Mouse (Mus musculus) E14TG2a.4 (cell line): Measurements from ENCODE around the gene Tmem40.
A peak's percentile ranks its signal among the peaks of the same experiment; 100 is the strongest.

Source experiments
- H3K27me3 ChIP-seq: 2 replicates; pipeline ENCODE4 v1.6.1; 2014; ENCODE audit warnings: low read length, control low read depth; ENCODE audit not compliant: insufficient read depth
- H3K36me3 ChIP-seq: 2 replicates; pipeline ENCODE4 v1.6.1; 2014; ENCODE audit warnings: low read length, control low read depth; ENCODE audit not compliant: insufficient read depth
- H3K4me1 ChIP-seq: replicated peaks from 2 replicates; pipeline ENCODE4 v1.6.1; 2014; ENCODE audit warnings: low read depth, low read length, control low read depth
- H3K4me3 ChIP-seq: replicated peaks from 2 replicates; pipeline ENCODE4 v1.5.1; 2014; ENCODE audit warnings: mild to moderate bottlenecking, low read length
- H3K9me3 ChIP-seq: 2 replicates; pipeline ENCODE4 v1.6.1; 2014; ENCODE audit warnings: low read length, control low read depth
- CTCF ChIP-seq: conservative IDR thresholded peaks from 2 replicates; pipeline ENCODE4 v1.5.1; 2014; ENCODE audit warnings: low read length
- NANOG ChIP-seq: IDR thresholded peaks from 2 replicates; pipeline ENCODE4 v1.6.1; 2014; ENCODE audit warnings: borderline replicate concordance, low read length, mixed read lengths
- POU5F1 ChIP-seq: IDR thresholded peaks from 2 replicates; pipeline ENCODE4 v1.6.1; 2014; ENCODE audit warnings: low read length, borderline replicate concordance

The Tmem40 gene

GRCm38 (mm10) chr6:115692163-115692950, 69.9 kb downstream of the Tmem40 start:
- no peaks in the 10 kb centered on the region for H3K36me3 ChIP-seq
- H3K27me3 ChIP-seq = 0 out of 2 replicates have a peak, but pooled peaks cover 5% of the 10 kb centered on the region
- peaks cover 54% of the 10 kb centered on the region for H3K4me1 ChIP-seq
- H3K9me3 ChIP-seq = no peaks in the 10 kb centered on the region
- no peak overlapping the region; the same call in 1 of the 2 replicates for H3K4me3 ChIP-seq
- TF ChIP-seq CTCF (no peak), NANOG (no peak), POU5F1 (no peak)

- TF ChIP-seq CTCF (no peak), NANOG (no peak), POU5F1 (no peak)
- Histone ChIP-seq H3K36me3 (no peaks in the 10 kb centered on the region), H3K4me3 (no peak overlapping the region), H3K9me3 (no peaks in the 10 kb centered on the region), H3K4me1 (peaks cover 55% of the 10 kb centered on the region), H3K27me3 (0 out of 2 replicates have a peak, but pooled peaks cover under 1% of the 10 kb centered on the region)
These were observed 72.1 kb downstream of the Tmem40 start for GRCm38 (mm10) chr6:115690105-115690504.

DNA sequence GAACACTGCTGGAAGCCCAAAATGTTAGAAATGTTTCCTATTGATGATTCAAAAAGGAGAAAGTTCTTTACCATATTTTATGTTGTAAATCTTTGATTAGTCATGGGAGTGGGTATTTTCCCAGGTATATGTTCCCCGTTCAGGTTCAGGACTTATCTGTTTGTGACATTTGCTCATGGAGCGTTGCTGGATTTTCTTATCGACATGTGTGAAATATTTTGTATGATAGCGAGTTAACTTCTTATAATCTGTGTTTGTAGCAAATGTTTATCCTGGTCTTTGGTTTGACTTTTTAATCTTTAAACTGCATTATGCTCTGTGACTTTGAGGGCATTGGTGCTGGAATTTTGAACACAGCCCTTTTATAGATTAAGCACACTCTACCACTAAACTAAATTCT, 73.6 kb downstream of the Tmem40 start:
- TF ChIP-seq POU5F1 (no peak), CTCF (no peak), NANOG (no peak)
- H3K9me3 ChIP-seq = no peaks in the 10 kb centered on the region
- H3K4me1 ChIP-seq = peaks cover 50% of the 10 kb centered on the region
- no peak overlapping the region for H3K4me3 ChIP-seq
- no peaks in the 10 kb centered on the region for H3K27me3 ChIP-seq
- H3K36me3 ChIP-seq = no peaks in the 10 kb centered on the region

- Histone ChIP-seq H3K4me1 (peaks cover 50% of the 10 kb centered on the region), H3K4me3 (no peak overlapping the region), H3K27me3 (no peaks in the 10 kb centered on the region), H3K36me3 (no peaks in the 10 kb centered on the region), H3K9me3 (no peaks in the 10 kb centered on the region)
- TF ChIP-seq CTCF (no peak), POU5F1 (no peak), NANOG (no peak)
These were observed 74.5 kb downstream of the Tmem40 start for GRCm38 (mm10) chr6:115687753-115688152.

- Histone ChIP-seq H3K4me1 (peaks cover 58% of the 10 kb centered on the region), H3K36me3 (no peaks in the 10 kb centered on the region), H3K4me3 (peak overlapping the region; percentile 86), H3K9me3 (no peaks in the 10 kb centered on the region), H3K27me3 (no peaks in the 10 kb centered on the region)
- TF ChIP-seq NANOG = no peak
- no peak for TF ChIP-seq CTCF
- TF ChIP-seq POU5F1 = no peak
These were observed 77.2 kb downstream of the Tmem40 start for GRCm38 (mm10) chr6:115684851-115685646.

DNA sequence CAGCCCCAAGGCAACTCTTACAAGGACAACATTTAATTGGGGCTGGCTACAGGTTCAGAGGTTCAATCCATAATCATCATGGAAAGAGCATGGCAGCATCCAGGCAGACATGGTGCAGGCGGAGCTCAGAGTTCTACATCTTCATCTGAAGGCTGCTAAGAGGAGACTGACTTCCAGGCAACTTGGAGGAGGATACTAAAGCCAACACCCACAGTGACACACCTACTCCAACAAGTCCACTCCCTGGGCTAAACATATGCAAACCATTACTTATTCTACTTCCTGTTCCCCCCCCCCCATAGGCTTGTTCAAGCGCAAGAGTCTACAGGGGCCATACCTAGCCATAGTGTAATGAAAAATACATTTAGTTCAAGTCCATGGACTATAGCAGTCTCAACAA, 77.9 kb downstream of the Tmem40 start:
- Histone ChIP-seq H3K27me3 (no peaks in the 10 kb centered on the region), H3K4me3 (peak overlapping the region; percentile 86), H3K36me3 (no peaks in the 10 kb centered on the region), H3K9me3 (no peaks in the 10 kb centered on the region), H3K4me1 (peaks cover 58% of the 10 kb centered on the region)
- TF ChIP-seq POU5F1 = no peak
- no peak for TF ChIP-seq CTCF
- TF ChIP-seq NANOG = no peak

DNA sequence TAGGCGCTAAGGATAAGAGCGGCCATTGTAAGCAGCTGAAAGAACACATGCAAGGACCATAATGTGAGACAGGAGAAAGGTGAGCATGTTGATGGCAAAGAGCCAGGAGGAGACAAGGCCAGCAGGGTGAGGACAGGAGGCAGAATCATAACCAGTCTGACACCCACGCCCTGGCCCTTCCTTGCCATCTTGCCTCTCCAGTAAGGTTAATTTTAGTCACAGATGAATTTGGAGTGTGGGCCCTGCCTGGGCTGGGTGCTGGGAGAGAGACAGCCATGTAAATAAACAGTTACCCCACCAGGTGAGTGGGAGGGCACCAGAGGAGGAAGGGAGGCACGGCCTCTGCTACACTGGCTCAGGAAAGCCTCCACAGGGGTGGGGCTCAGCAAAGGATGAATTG, 81.1 kb downstream of the Tmem40 start:
- no peaks in the 10 kb centered on the region for H3K9me3 ChIP-seq
- no peak overlapping the region for H3K4me3 ChIP-seq
- peaks cover 60% of the 10 kb centered on the region for H3K4me1 ChIP-seq
- TF ChIP-seq NANOG (no peak), POU5F1 (no peak), CTCF (no peak)
- H3K27me3 ChIP-seq = no peaks in the 10 kb centered on the region
- no peaks in the 10 kb centered on the region for H3K36me3 ChIP-seq
